Mouse (Mus musculus) activated CD4-positive, CD25-positive, alpha-beta regulatory T cell, adult 4 months (primary cell): ENCODE data around the gene Ywhag. TPM values are rescaled to one million over a fixed set of nuclear protein-coding genes. Genes with fewer than 3 reads are reported as not detected.
A peak's percentile ranks its signal among the peaks of the same experiment; 100 is the strongest.

Experiments used
- ATAC-seq: one replicate; pipeline ENCODE4 v1.8.0; 2017
- polyA plus RNA-seq, 2 experiments: library from polyadenylated mRNA; unstranded; fragments of 100-300 nt; shearing (Covaris generic); gene quantifications; one replicate each; pipeline ENCODE4 v1.2.1; 2017

Ywhag gene
- polyA plus RNA-seq, 2 experiments from 2014 or later, result 34.1 to 56.7 TPM

GRCm38 (mm10) chr5:135911633-135912220 is 22.7 kb downstream of the Ywhag start:
- no peak for ATAC-seq

GRCm38 (mm10) chr5:135910813-135911212 is 23.6 kb downstream of the Ywhag start:
- no peak for ATAC-seq

- no peak for ATAC-seq
Observed at GRCm38 (mm10) chr5:135909646-135910045, 24.8 kb downstream of the Ywhag start.

- ATAC-seq, result no peak
Observed at GRCm38 (mm10) chr5:135908989-135909388, 25.4 kb downstream of the Ywhag start.

- no peak for ATAC-seq
Observed at GRCm38 (mm10) chr5:135908185-135908584, 26.2 kb downstream of the Ywhag start.

GRCm38 (mm10) chr5:135907256-135907655 is 27.2 kb downstream of the Ywhag start:
- ATAC-seq, result no peak

GRCm38 (mm10) chr5:135906846-135907245 is 27.6 kb downstream of the Ywhag start:
- no peak for ATAC-seq

- no peak for ATAC-seq
Observed at GRCm38 (mm10) chr5:135905320-135906225, 28.8 kb downstream of the Ywhag start.

- no peak for ATAC-seq
Observed at GRCm38 (mm10) chr5:135904259-135904658, 30.2 kb downstream of the Ywhag start.

GRCm38 (mm10) chr5:135903551-135904151 is 30.8 kb downstream of the Ywhag start:
- peak; percentile 71 for ATAC-seq

GRCm38 (mm10) chr5:135903058-135903457 is 31.4 kb downstream of the Ywhag start:
- ATAC-seq, result no peak

- no peak for ATAC-seq
Observed at GRCm38 (mm10) chr5:135901354-135902095, 32.9 kb downstream of the Ywhag start.

- no peak for ATAC-seq
Observed at GRCm38 (mm10) chr5:135900701-135901100, 33.7 kb downstream of the Ywhag start.

GRCm38 (mm10) chr5:135899833-135900232 is 34.6 kb downstream of the Ywhag start:
- no peak for ATAC-seq

GRCm38 (mm10) chr5:135898995-135899394 is 35.4 kb downstream of the Ywhag start:
- ATAC-seq, result no peak

GRCm38 (mm10) chr5:135898028-135898427 is 36.4 kb downstream of the Ywhag start:
- ATAC-seq, result no peak

- ATAC-seq, result no peak
Observed at GRCm38 (mm10) chr5:135894958-135895357, 39.5 kb downstream of the Ywhag start.

GRCm38 (mm10) chr5:135892589-135893351 is 41.6 kb downstream of the Ywhag start:
- ATAC-seq, result no peak

GRCm38 (mm10) chr5:135890920-135891319 is 43.5 kb downstream of the Ywhag start:
- ATAC-seq, result no peak

- ATAC-seq, result no peak
Observed at GRCm38 (mm10) chr5:135890323-135890722, 44.1 kb downstream of the Ywhag start.

GRCm38 (mm10) chr5:135888405-135889215 is 45.8 kb downstream of the Ywhag start:
- ATAC-seq, result no peak
